Mouse (Mus musculus) kidney, adult 2 months (tissue): Measurements from ENCODE around the gene Hpn. TPM values are rescaled to one million over a fixed set of nuclear protein-coding genes. Genes with fewer than 3 reads are reported as not detected.
A peak's percentile ranks its signal among the peaks of the same experiment; 100 is the strongest.

Experiments
- DNase-seq: peaks from one replicate; pipeline ENCODE4 v3.0.0; 2021
- H3K27ac ChIP-seq: fragments of 200-500 bp; 2 replicates; pipeline ENCODE4 v1.5.1; 2012; ENCODE audit warnings: low read depth, low read length, control low read depth, inconsistent platforms; ENCODE audit not compliant: insufficient read depth
- H3K27me3 ChIP-seq: fragments of 200-500 bp; replicated peaks from 2 replicates; pipeline ENCODE4 v1.6.1; 2012; ENCODE audit warnings: mild to moderate bottlenecking, moderate library complexity, low read length, inconsistent platforms; ENCODE audit not compliant: control insufficient read depth, insufficient read depth
- H3K36me3 ChIP-seq: fragments of 200-500 bp; 2 replicates; pipeline ENCODE4 v1.6.1; 2012; ENCODE audit warnings: mild to moderate bottlenecking, moderate library complexity, low read length, inconsistent platforms; ENCODE audit not compliant: control insufficient read depth, insufficient read depth
- H3K4me1 ChIP-seq: fragments of 200-500 bp; 2 replicates; pipeline ENCODE4 v1.6.1; 2011; ENCODE audit warnings: low read length; ENCODE audit not compliant: control insufficient read depth, insufficient read depth
- H3K4me3 ChIP-seq: fragments of 200-500 bp; 2 replicates; pipeline ENCODE4 v1.5.1; 2011; ENCODE audit warnings: mild to moderate bottlenecking, low read depth, low read length, control low read depth; ENCODE audit not compliant: insufficient read depth
- CTCF ChIP-seq: fragments of 200-500 bp; conservative IDR thresholded peaks from 2 replicates; pipeline ENCODE4 v1.5.1; 2011; ENCODE audit warnings: low read depth, mild to moderate bottlenecking, control low read depth, low read length, moderate library complexity, mixed read lengths; ENCODE audit not compliant: insufficient read depth, insufficient read length
- POLR2A ChIP-seq: fragments of 200-500 bp; IDR thresholded peaks from one replicate; pipeline ENCODE4 v1.6.1; 2011; ENCODE audit warnings: low read depth, low read length, control low read depth
- WGBS: fragments of 180-500 bp; shearing (Covaris S2); methylation state at CpG from one replicate; pipeline ENCODE4 v1.1.7; 2018; 5-methylcytosine and 5-hydroxymethylcytosine counted together
- polyA plus RNA-seq: library from polyadenylated mRNA; depleted of rRNA; stranded (reverse); fragments of >200 nt; gene quantifications from 2 replicates; pipeline ENCODE4 v1.2.3, GENCODE M21; 2012

The Hpn gene
- polyA plus RNA-seq, 1 experiment = 626 TPM

- Histone ChIP-seq H3K27me3 (no peaks in the 10 kb centered on the region), H3K4me3 (no peak overlapping the region), H3K4me1 (no peaks in the 10 kb centered on the region), H3K27ac (no peak overlapping the region), H3K36me3 (no peaks in the 10 kb centered on the region; the same call in 1 of the 2 replicates)
- DNase-seq = no peak
- WGBS = 77% methylated on average over 22 of the region's 22 CpGs
- 0 out of 2 replicates have a peak, but pooled peaks have one; percentile 9 for TF ChIP-seq CTCF
- TF ChIP-seq POLR2A = no peak
Measured at GRCm38 (mm10) chr7:31098697-31099611, 16.1 kb downstream of the Hpn start.

GRCm38 (mm10) chr7:31097583-31098248 lies 17.4 kb downstream of the Hpn start:
- peak; percentile 94 for DNase-seq
- 40% methylated on average over 20 of the region's 20 CpGs for WGBS
- H3K4me3 ChIP-seq = no peak overlapping the region

GRCm38 (mm10) chr7:31096892-31097564 lies 18.1 kb downstream of the Hpn start:
- H3K27me3 ChIP-seq = no peaks in the 10 kb centered on the region
- H3K27ac ChIP-seq = no peak overlapping the region
- WGBS = 78% methylated on average over 9 of the region's 9 CpGs
- no peaks in the 10 kb centered on the region for H3K4me1 ChIP-seq
- TF ChIP-seq POLR2A = no peak
- no peak for TF ChIP-seq CTCF
- H3K36me3 ChIP-seq = no peaks in the 10 kb centered on the region; the same call in 1 of the 2 replicates
- no peak overlapping the region for H3K4me3 ChIP-seq
- DNase-seq = no peak

More at GRCm38 (mm10) chr7:31097583-31098248, 17.4 kb downstream of the Hpn start:
- Histone ChIP-seq H3K27me3 (no peaks in the 10 kb centered on the region), H3K36me3 (no peaks in the 10 kb centered on the region; the same call in 1 of the 2 replicates), H3K27ac (no peak overlapping the region), H3K4me1 (no peaks in the 10 kb centered on the region)
- peak; percentile 94 for TF ChIP-seq CTCF
- TF ChIP-seq POLR2A = no peak

- Histone ChIP-seq H3K4me3 (no peak overlapping the region), H3K4me1 (no peaks in the 10 kb centered on the region), H3K27me3 (no peaks in the 10 kb centered on the region), H3K27ac (no peak overlapping the region), H3K36me3 (no peaks in the 10 kb centered on the region; the same call in 1 of the 2 replicates)
- DNase-seq = no peak
- 43% methylated on average over 12 of the region's 12 CpGs for WGBS
- TF ChIP-seq CTCF (peak; percentile 35; the same call in 1 of the 2 replicates), POLR2A (no peak)
Measured at GRCm38 (mm10) chr7:31094774-31095501, 20.2 kb downstream of the Hpn start.

- Histone ChIP-seq H3K4me1 (no peaks in the 10 kb centered on the region), H3K27me3 (no peaks in the 10 kb centered on the region), H3K4me3 (no peak overlapping the region), H3K36me3 (no peaks in the 10 kb centered on the region), H3K27ac (no peak overlapping the region)
- DNase-seq = no peak
- 59% methylated on average over 2 of the region's 2 CpGs for WGBS
- TF ChIP-seq CTCF (no peak), POLR2A (no peak)
Measured at GRCm38 (mm10) chr7:31089721-31090120, 25.4 kb downstream of the Hpn start.

GRCm38 (mm10) chr7:31088206-31088605 lies 26.9 kb downstream of the Hpn start:
- 71% methylated on average over 3 of the region's 3 CpGs for WGBS
- no peak for TF ChIP-seq CTCF
- TF ChIP-seq POLR2A = no peak
- Histone ChIP-seq H3K36me3 (no peaks in the 10 kb centered on the region), H3K27ac (no peak overlapping the region), H3K27me3 (no peaks in the 10 kb centered on the region), H3K4me1 (no peaks in the 10 kb centered on the region), H3K4me3 (no peak overlapping the region)
- DNase-seq = no peak
